Mouse (Mus musculus) left cerebral cortex, postnatal 4 days (tissue): Measurements from ENCODE around the gene Rnf180. TPM values are rescaled to one million over a fixed set of nuclear protein-coding genes. Genes with fewer than 3 reads are reported as not detected.

Experiments used
- DNase-seq: peaks from one replicate; pipeline ENCODE4 v3.0.0-alpha.2; 2022
- intact Hi-C: fragments of 180-260 bp; cut with DNase I; formaldehyde crosslinking; loops from one replicate; pipeline ENCODE4 v1.15.1; 2025
- total RNA-seq, 2 experiments: library from RNA; stranded (reverse); gene quantifications; 2 replicates each; pipeline ENCODE4 v1.2.3; 2021

The Rnf180 gene
- total RNA-seq, 2 experiments from 2014 or later = 39.3 to 46.9 TPM

- DNase-seq = no peak
- intact Hi-C loops = no loop called here
Measured at GRCm38 (mm10) chr13:105139881-105140280, 154.7 kb downstream of the Rnf180 start.

- intact Hi-C loops = no loop called here
Measured at GRCm38 (mm10) chr13:105134397-105134796, 160.2 kb downstream of the Rnf180 start.

GRCm38 (mm10) chr13:105132776-105133175, 161.8 kb downstream of the Rnf180 start:
- DNase-seq = no peak
- intact Hi-C loops = no loop called here

More at GRCm38 (mm10) chr13:105134397-105134796, 160.2 kb downstream of the Rnf180 start:
- no peak for DNase-seq

GRCm38 (mm10) chr13:105132370-105132769, 162.2 kb downstream of the Rnf180 start:
- DNase-seq = no peak
- intact Hi-C loops = no loop called here

- intact Hi-C loops = no loop called here
- no peak for DNase-seq
Measured at GRCm38 (mm10) chr13:105130080-105130479, 164.5 kb downstream of the Rnf180 start.

GRCm38 (mm10) chr13:105122092-105122491, 172.5 kb downstream of the Rnf180 start:
- intact Hi-C loops = no loop called here
- DNase-seq = no peak

GRCm38 (mm10) chr13:105121617-105122016, 173.0 kb downstream of the Rnf180 start:
- DNase-seq = no peak
- intact Hi-C loops = no loop called here

- DNase-seq = no peak
- intact Hi-C loops = no loop called here
Measured at GRCm38 (mm10) chr13:105111599-105111998, 183.0 kb downstream of the Rnf180 start.

- intact Hi-C loops = no loop called here
- no peak for DNase-seq
Measured at GRCm38 (mm10) chr13:105104385-105104784, 190.2 kb downstream of the Rnf180 start.

GRCm38 (mm10) chr13:105100705-105101104, 193.9 kb downstream of the Rnf180 start:
- intact Hi-C loops = no loop called here
- no peak for DNase-seq

- intact Hi-C loops = no loop called here
- DNase-seq = no peak
Measured at GRCm38 (mm10) chr13:105096316-105096715, 198.3 kb downstream of the Rnf180 start.

GRCm38 (mm10) chr13:105089276-105089675, 205.3 kb downstream of the Rnf180 start:
- intact Hi-C loops = no loop called here
- no peak for DNase-seq

- intact Hi-C loops = no loop called here
- no peak for DNase-seq
Measured at GRCm38 (mm10) chr13:105081862-105082261, 212.8 kb downstream of the Rnf180 start, which contains the start of gene 4933425L06Rik. TSS of gene 4933425L06Rik (plus strand) at chr13:105082122.

Other genes with a start within 250 kb of the Rnf180 start
- gene Rgs7bp, start 239.9 kb downstream of the Rnf180 start, total RNA-seq = 10 to 100 TPM; 32.5 to 34.2 TPM
- not detected for gene 4933425L06Rik, start 212.7 kb downstream of the Rnf180 start, total RNA-seq
- 1 to 10 TPM; 6.0 to 8.4 TPM for gene Htr1a, start 148.8 kb upstream of the Rnf180 start, total RNA-seq